Mouse (Mus musculus) neural tube, embryonic 13.5 days (tissue): ENCODE results near the gene Csk. TPM values are rescaled to one million over a fixed set of nuclear protein-coding genes. Genes with fewer than 3 reads are reported as not detected.

ENCODE experiments used
- ATAC-seq: fragments of 200-750 bp; cut with Nextera tagmentation; 2 replicates; pipeline ENCODE4 v1.8.0; 2017; ENCODE audit warnings: low read depth, mild to moderate bottlenecking, moderate TSS enrichment, moderate library complexity
- H3K27ac ChIP-seq: fragments of 300-500 bp; sonication (generic); replicated peaks from 2 replicates; pipeline ENCODE4 v1.5.1; 2015; ENCODE audit warnings: moderate library complexity, mild to moderate bottlenecking, inconsistent platforms
- H3K27me3 ChIP-seq: fragments of 300-500 bp; sonication (generic); 2 replicates; pipeline ENCODE4 v1.6.1; 2015; ENCODE audit warnings: mild to moderate bottlenecking, inconsistent platforms
- H3K36me3 ChIP-seq: fragments of 300-500 bp; sonication (generic); 2 replicates; pipeline ENCODE4 v1.6.1; 2015; ENCODE audit warnings: mild to moderate bottlenecking, inconsistent platforms
- H3K4me1 ChIP-seq: fragments of 300-500 bp; sonication (generic); replicated peaks from 2 replicates; pipeline ENCODE4 v1.6.1; 2015; ENCODE audit warnings: inconsistent platforms
- H3K4me2 ChIP-seq: fragments of 300-500 bp; sonication (generic); 2 replicates; pipeline ENCODE4 v1.6.1; 2015; ENCODE audit warnings: inconsistent platforms, mild to moderate bottlenecking, moderate library complexity
- H3K4me3 ChIP-seq: fragments of 300-500 bp; sonication (generic); 2 replicates; pipeline ENCODE4 v1.5.1; 2015; ENCODE audit warnings: mild to moderate bottlenecking, inconsistent platforms
- H3K9ac ChIP-seq: fragments of 300-500 bp; sonication (generic); 2 replicates; pipeline ENCODE4 v1.6.1; 2015; ENCODE audit warnings: moderate library complexity, mild to moderate bottlenecking, inconsistent platforms
- H3K9me3 ChIP-seq: fragments of 300-500 bp; sonication (generic); 2 replicates; pipeline ENCODE4 v1.6.1; 2016; ENCODE audit warnings: inconsistent platforms
- whole genome bisulfite sequencing: fragments of 180-500 bp; shearing (Covaris S2); methylation state at CpG from one replicate; pipeline ENCODE4 v1.1.7; 2015; 5-methylcytosine and 5-hydroxymethylcytosine counted together
- polyA plus RNA-seq: library from polyadenylated mRNA; unstranded; fragments of >200 nt; fragmentation: Nextera tagmentation; extraction: Ambion mirVana; gene quantifications from 2 replicates; pipeline ENCODE4 v1.2.1, GENCODE M21; 2015

Gene Csk
- polyA plus RNA-seq, 1 experiment from 2014 or later, result 43.7 TPM

DNA sequence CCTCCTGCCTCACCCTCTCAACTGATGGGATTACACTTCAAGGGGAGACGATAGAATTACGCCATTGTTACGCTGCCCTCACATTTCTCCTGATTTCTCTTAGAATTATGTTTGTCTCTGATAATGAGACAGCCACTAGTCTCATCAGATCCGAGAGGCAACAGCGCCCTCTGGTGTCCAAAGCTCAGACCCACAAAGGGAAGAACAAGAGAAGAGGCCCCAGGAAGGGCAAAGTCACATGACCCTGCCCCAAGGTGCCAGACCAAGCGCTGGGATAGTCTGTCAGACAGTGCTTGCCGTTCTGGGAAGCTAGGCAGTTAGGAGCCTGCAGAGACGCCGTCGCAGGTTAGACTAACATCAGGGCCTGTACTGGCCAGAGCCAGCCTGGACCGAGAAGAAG lies 2.3 kb upstream of the Csk start:
- peak; percentile 58; the same call in 1 of the 2 replicates for ATAC-seq
- Histone ChIP-seq H3K4me2 (peak overlapping the region; percentile 51), H3K9ac (peak overlapping the region; percentile 53), H3K27ac (no peak overlapping the region), H3K36me3 (no peaks in the 10 kb centered on the region), H3K27me3 (peaks cover 5% of the 10 kb centered on the region; the same call in 1 of the 2 replicates), H3K9me3 (no peaks in the 10 kb centered on the region), H3K4me1 (peaks cover 22% of the 10 kb centered on the region), H3K4me3 (no peak overlapping the region)
- WGBS, result 2% methylated on average over 11 of the region's 11 CpGs

DNA sequence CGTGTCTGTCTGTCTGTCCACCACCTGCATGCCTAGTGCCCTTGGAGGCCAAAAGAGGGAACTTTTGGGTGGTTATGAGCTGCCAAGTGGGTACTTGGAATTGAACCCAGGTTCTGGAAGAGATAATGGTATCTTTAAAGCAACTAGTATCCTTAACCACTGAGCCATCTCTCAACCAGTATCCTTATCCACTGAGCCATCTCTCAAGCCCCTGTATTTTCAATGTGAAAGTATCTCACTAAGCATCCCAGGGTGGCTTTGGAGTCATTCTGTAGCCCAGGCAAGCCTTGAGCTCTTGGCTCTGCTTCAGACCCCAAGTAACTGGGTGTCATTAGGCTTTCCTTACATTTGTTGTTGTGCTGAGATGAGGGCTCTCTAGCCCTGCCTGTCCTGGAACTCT lies 1.5 kb upstream of the Csk start:
- Histone ChIP-seq H3K4me2 (no peak overlapping the region), H3K9ac (no peak overlapping the region), H3K4me3 (no peak overlapping the region), H3K27me3 (peaks cover 5% of the 10 kb centered on the region; the same call in 1 of the 2 replicates), H3K27ac (no peak overlapping the region), H3K4me1 (peaks cover 28% of the 10 kb centered on the region), H3K9me3 (no peaks in the 10 kb centered on the region), H3K36me3 (no peaks in the 10 kb centered on the region)
- ATAC-seq, result no peak
- 94% methylated on average over 1 of the region's 1 CpGs for WGBS

DNA sequence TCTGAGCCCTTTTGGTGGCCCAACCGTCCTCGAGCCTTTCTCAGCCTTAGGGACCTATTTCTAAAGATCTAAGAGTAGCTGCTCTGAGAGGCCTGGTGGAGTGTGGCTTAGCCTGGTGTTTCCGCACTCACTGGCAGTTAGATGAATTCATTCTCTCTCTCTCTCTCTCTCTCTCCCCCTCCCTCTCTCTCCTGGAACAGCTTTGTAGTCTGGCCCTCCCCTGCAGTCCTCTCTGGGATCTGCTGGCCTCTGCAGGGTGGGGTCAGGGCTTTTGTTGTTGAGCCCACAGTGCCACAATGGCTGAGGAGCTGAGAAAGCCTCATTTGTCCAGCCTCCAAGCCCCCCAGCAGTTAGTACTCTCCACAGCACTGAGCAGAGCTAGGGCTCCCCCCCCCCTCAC lies 576 bp downstream of the Csk start:
- H3K27me3 ChIP-seq, result peaks cover 5% of the 10 kb centered on the region; the same call in 1 of the 2 replicates
- no peaks in the 10 kb centered on the region for H3K36me3 ChIP-seq
- no peak for ATAC-seq
- H3K9ac ChIP-seq, result peak overlapping the region; percentile 22; the same call in 1 of the 2 replicates
- no peak overlapping the region for H3K4me2 ChIP-seq
- H3K4me1 ChIP-seq, result peaks cover 28% of the 10 kb centered on the region
- no peak overlapping the region for H3K4me3 ChIP-seq
- WGBS, result 15% methylated on average over 3 of the region's 3 CpGs
- H3K27ac ChIP-seq, result no peak overlapping the region
- H3K9me3 ChIP-seq, result no peaks in the 10 kb centered on the region

DNA sequence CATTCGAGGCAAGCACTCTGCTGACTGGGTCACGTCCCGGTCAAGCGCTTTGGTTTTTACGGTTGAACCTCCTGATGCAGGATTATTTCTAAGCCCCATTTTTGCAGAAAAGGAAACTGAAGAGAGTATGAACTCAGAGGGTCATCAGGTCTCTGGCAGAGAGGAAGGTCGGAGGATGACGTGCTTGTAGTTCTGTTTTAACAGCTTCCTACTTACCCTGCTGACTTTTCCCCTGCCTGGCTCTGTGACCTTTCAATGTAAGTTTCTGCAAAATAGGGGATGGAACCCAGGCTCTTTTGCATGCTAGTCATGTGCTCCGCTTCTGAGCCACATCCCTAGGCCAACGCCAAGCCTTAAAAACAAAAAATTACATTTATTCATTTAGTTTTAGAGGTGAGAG lies 1.1 kb downstream of the Csk start:
- Histone ChIP-seq H3K4me3 (no peak overlapping the region), H3K27ac (no peak overlapping the region), H3K27me3 (peaks cover 5% of the 10 kb centered on the region; the same call in 1 of the 2 replicates), H3K9ac (0 out of 2 replicates have a peak overlapping the region, but pooled peaks have one; percentile 22), H3K36me3 (no peaks in the 10 kb centered on the region), H3K4me2 (no peak overlapping the region), H3K4me1 (peaks cover 28% of the 10 kb centered on the region), H3K9me3 (no peaks in the 10 kb centered on the region)
- WGBS, result 69% methylated on average over 9 of the region's 9 CpGs
- no peak for ATAC-seq

DNA sequence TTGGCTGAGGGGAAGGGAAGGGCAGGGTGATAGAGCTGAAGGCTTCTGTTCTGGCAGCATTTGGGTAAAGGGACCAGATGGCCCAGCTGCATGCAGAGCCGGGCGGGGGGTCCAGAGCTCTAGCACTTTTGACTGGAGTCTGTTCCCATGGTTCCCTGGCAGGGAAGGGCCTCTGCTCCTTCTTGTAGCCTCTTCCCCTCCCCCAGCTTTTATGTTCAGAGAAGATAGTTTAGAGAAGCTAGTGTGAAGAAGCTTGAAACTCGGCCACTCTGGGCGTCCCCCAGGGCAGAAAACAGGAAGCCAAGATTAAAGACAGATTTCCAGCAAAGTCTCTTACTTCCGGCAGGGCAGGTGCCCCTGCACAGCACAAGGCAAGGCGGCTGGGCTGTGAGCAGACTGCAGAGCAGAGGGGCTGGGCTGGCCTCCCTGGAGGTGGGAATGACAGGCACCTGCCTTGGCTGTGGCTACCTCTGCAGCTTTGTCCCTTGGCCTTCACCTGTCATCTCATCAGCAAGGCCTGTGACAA lies 2.6 kb downstream of the Csk start:
- ATAC-seq, result no peak
- H3K9ac ChIP-seq, result peak overlapping the region; percentile 17; the same call in 1 of the 2 replicates
- H3K27me3 ChIP-seq, result peaks cover 5% of the 10 kb centered on the region; the same call in 1 of the 2 replicates
- H3K36me3 ChIP-seq, result no peaks in the 10 kb centered on the region
- H3K4me2 ChIP-seq, result no peak overlapping the region
- whole genome bisulfite sequencing, result 34% methylated on average over 6 of the region's 6 CpGs
- H3K4me1 ChIP-seq, result peaks cover 24% of the 10 kb centered on the region
- H3K4me3 ChIP-seq, result no peak overlapping the region
- no peak overlapping the region; the same call in 1 of the 2 replicates for H3K27ac ChIP-seq
- H3K9me3 ChIP-seq, result no peaks in the 10 kb centered on the region

DNA sequence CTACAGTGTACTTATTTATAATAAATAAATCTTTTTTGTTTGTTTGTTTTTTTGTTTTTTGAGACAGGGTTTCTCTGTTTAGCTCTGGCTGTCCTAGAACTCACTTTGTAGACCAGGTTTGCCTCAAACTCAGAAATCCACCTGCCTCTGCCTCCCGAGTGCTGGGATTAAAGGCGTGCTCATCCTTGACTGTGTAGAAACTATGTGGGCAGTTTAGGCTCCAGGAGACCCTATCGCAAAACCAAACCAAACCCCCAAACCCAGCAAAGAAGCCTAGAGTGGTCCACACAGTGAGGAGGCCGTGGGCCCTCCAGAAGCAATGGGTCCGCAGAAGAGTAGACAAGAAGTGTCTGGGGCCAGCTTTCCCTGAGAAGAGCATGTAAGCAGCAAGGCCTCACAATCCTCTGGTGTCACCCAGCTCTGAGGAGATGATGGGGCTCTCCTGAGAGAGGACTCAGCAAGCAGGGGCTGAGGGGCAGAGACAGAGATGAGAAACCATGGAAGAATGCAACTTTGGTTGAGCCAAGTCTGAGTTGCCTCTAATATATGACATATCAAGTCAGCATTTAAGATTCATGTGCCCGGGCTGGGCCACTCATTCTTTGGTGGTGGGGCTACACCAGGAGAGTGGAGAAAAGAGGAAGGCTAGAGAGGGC lies 3.2 kb downstream of the Csk start:
- Histone ChIP-seq H3K4me1 (peaks cover 20% of the 10 kb centered on the region), H3K36me3 (no peaks in the 10 kb centered on the region), H3K27me3 (peaks cover 5% of the 10 kb centered on the region; the same call in 1 of the 2 replicates), H3K27ac (peak overlapping the region; percentile 13; the same call in 1 of the 2 replicates), H3K4me2 (no peak overlapping the region), H3K9me3 (no peaks in the 10 kb centered on the region), H3K4me3 (no peak overlapping the region), H3K9ac (peak overlapping the region; percentile 17; the same call in 1 of the 2 replicates)
- 90% methylated on average over 6 of the region's 6 CpGs for WGBS
- no peak for ATAC-seq

DNA sequence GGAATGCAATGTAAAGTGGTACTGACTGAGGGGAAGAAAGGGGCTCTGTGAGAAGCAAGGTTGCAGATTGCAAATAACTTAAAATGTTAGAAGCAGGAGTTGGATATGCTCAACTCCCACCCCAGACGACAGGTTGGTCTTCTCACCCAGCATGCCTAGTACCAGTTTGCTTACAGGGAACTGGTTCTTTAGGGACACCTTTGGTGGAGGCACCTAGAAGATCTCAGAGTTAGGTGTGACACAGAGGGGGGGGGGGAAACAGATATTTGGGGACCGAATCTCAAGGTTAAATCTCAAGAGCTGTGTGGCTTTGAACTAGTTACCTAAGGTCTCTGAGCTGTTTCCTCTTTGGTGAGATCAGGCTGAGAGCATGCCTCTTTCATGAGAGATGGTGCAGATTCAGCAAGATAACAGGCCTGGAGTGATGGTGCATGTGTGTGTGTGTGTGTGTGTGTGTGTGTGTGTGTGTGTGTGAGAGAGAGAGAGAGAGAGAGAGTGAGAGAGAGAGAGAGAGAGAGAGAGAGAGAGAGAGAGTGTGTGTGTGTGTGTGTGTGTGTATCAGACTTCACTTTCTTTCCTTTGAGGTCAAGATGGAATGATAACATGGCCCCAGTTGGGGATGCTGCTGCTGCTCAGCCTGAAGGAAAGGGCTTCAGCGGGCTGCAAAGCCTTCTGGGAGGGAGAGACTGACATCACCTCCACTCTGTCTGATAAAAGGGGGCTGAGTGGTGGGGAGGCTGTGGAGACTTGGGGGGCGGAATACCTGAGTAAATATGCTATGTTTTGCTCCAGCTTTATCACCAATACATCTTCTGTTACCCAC lies 5.9 kb downstream of the Csk start:
- H3K4me3 ChIP-seq, result no peak overlapping the region
- ATAC-seq, result no peak
- 83% methylated on average over 4 of the region's 4 CpGs for WGBS
- H3K27me3 ChIP-seq, result no peaks in the 10 kb centered on the region
- H3K9ac ChIP-seq, result no peak overlapping the region
- H3K4me2 ChIP-seq, result no peak overlapping the region
- H3K27ac ChIP-seq, result no peak overlapping the region
- H3K4me1 ChIP-seq, result peaks cover 33% of the 10 kb centered on the region
- no peaks in the 10 kb centered on the region for H3K36me3 ChIP-seq
- no peaks in the 10 kb centered on the region for H3K9me3 ChIP-seq

DNA sequence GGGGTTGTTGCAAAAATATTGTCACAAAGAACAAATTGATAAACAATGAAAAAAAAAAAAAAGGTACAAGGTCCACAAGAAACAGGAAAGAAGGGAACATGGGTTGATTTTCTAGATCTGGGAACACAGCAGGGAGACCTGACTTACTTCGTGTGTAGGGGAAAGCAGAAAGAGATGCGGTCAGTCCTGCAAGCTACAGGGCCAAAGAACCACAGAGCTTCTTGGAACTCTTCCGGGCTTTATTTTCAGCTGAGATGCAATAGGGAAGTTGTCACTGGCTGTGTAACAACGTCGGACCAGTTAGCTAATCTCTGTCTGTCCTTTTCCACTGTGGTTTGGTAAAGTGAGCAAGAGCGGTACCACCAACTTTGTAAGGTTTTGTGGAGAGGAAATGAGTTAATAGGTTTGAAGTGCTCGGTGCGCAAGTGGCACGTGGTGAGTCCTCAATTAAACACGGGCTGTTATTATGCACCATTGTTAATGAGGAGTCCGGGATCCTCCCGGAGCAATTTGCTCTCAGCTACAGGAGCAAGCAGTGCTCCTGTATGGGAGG lies 6.8 kb downstream of the Csk start:
- Histone ChIP-seq H3K27ac (no peak overlapping the region), H3K4me1 (peaks cover 41% of the 10 kb centered on the region), H3K4me2 (no peak overlapping the region), H3K27me3 (no peaks in the 10 kb centered on the region), H3K36me3 (peaks cover 6% of the 10 kb centered on the region), H3K9ac (no peak overlapping the region), H3K9me3 (no peaks in the 10 kb centered on the region), H3K4me3 (no peak overlapping the region)
- 57% methylated on average over 12 of the region's 12 CpGs for WGBS
- ATAC-seq, result no peak

DNA sequence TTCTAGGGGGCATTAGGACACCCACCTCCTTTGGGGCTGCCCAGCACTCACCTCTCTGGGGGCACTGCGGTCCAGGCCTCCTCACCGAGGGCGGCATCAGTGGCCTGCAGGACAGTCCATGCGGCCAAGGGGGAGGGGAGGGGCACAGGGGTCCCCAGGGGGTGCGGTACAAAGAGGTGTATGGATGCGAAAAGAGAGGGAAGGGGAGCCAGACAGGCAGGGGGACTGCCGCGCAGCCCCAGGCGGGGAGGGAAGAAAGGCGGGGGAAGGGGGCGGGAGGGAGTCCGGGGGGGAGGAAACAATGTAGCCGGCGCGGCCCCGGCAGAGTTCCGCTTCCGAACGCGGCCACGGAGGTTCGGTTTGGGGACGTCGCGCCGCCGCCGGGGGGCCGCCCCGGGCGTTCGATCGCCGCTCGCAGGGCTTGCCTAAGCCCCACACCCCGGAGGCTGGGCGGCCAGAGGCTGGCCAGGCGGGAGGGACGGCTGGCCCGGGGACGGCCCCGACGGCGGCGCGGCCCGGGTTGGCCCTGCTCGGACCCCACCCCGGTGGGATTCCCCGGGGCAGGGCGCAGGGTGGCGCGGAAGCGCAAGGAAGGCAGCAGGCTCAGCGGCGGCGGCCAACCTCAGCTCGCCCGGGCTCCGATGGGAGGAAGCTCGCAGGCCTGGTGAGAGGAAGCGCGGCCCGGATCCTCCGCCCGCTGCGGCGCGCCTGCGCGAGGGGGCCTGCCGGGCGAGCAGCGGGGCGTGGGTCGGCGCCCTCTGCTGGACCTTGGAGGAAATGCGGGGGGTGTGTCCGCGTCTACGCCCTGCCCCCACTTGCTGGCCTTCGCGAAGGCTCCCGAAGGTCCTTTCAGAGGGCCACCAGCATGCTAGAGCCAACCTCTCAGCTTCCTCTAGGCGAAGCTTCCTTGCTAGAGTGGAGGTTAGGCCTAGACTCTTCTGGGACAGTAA lies 8.2 kb downstream of the Csk start:
- Histone ChIP-seq H3K27ac (peak overlapping the region; percentile 97), H3K36me3 (peaks cover 10% of the 10 kb centered on the region), H3K4me3 (peak overlapping the region; percentile 98), H3K27me3 (no peaks in the 10 kb centered on the region), H3K9me3 (no peaks in the 10 kb centered on the region), H3K9ac (peak overlapping the region; percentile 100), H3K4me2 (peak overlapping the region; percentile 94), H3K4me1 (peaks cover 44% of the 10 kb centered on the region)
- under 1% methylated on average over 83 of the region's 85 CpGs for WGBS
- ATAC-seq, result peak; percentile 85

DNA sequence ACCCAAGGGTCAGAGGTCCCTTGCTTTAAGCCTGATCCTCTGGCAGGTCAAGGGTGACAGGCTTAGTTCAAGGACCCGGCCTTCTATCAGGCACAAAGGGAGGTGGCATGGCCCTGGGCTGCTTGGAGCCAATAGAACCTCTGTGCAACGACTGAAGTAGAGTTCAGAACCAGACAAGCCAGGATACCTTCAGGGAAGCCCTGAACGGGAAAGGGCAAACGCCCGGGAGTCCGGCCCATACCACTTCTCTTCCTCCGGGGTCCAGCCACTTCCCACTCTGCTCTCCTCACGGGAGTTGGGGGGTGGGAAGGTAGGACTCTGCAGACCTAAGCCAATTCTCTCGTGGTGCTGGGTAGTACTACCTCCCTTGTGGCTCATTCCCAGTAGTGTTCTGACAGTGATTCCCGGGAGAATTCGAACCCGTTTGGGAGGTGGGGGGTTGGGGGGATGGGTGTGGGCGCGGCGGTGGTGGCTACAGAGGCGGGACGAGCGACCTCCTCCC lies 8.9 kb downstream of the Csk start:
- peak overlapping the region; percentile 100 for H3K9ac ChIP-seq
- peaks cover 51% of the 10 kb centered on the region for H3K4me1 ChIP-seq
- no peaks in the 10 kb centered on the region for H3K27me3 ChIP-seq
- under 1% methylated on average over 18 of the region's 18 CpGs for WGBS
- peak overlapping the region; percentile 98 for H3K4me3 ChIP-seq
- H3K4me2 ChIP-seq, result peak overlapping the region; percentile 94
- peak overlapping the region; percentile 97 for H3K27ac ChIP-seq
- peak; percentile 37 for ATAC-seq
- H3K36me3 ChIP-seq, result peaks cover 10% of the 10 kb centered on the region
- no peaks in the 10 kb centered on the region for H3K9me3 ChIP-seq

DNA sequence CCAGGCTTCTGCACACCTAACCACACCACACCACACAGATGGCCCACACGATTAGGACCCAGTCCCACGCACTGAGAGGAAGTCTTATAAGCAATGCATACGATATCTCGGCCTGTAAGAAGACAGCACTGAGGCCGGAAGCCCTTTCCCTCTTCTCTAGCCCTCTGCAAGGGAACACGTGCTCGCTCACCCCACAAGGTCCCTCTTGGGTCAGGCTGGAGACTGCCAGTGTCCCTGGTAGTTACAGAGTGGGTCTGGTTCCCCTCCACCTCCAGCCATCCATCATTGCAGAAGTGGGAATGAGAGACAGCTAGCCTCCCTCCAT lies 9.6 kb downstream of the Csk start:
- Histone ChIP-seq H3K4me2 (peak overlapping the region; percentile 94), H3K9ac (peak overlapping the region; percentile 100), H3K27me3 (no peaks in the 10 kb centered on the region), H3K4me3 (peak overlapping the region; percentile 98), H3K4me1 (peaks cover 58% of the 10 kb centered on the region), H3K9me3 (no peaks in the 10 kb centered on the region), H3K27ac (no peak overlapping the region), H3K36me3 (peaks cover 10% of the 10 kb centered on the region)
- no peak for ATAC-seq
- 52% methylated on average over 7 of the region's 7 CpGs for WGBS
